Mouse (Mus musculus) forebrain, embryonic 14.5 days (tissue): ENCODE measurements around the gene Ptger1. TPM values are rescaled to one million over a fixed set of nuclear protein-coding genes. Genes with fewer than 3 reads are reported as not detected.

ENCODE experiments used
- ATAC-seq: fragments of 200-750 bp; cut with Nextera tagmentation; 2 replicates; pipeline ENCODE4 v1.8.0; 2017; ENCODE audit warnings: mild to moderate bottlenecking, moderate library complexity
- DNase-seq: peaks from one replicate; pipeline ENCODE4 v3.0.0-alpha.2; 2015; ENCODE audit warnings: low spot score
- H3K27ac ChIP-seq: fragments of 300-500 bp; sonication (generic); 2 replicates; pipeline ENCODE4 v1.5.1; 2014; ENCODE audit warnings: low read depth, mild to moderate bottlenecking, control low read depth, low read length, moderate library complexity
- H3K27me3 ChIP-seq: fragments of 300-500 bp; sonication (generic); replicated peaks from 2 replicates; pipeline ENCODE4 v1.6.1; 2014; ENCODE audit warnings: low read length, control low read depth, mixed read lengths; ENCODE audit not compliant: control insufficient read depth, insufficient read depth
- H3K36me3 ChIP-seq: fragments of 300-500 bp; sonication (generic); 2 replicates; pipeline ENCODE4 v1.6.1; 2014; ENCODE audit warnings: low read length, control low read depth; ENCODE audit not compliant: control insufficient read depth, insufficient read depth
- H3K4me1 ChIP-seq: fragments of 300-500 bp; sonication (generic); 2 replicates; pipeline ENCODE4 v1.6.1; 2014; ENCODE audit warnings: antibody characterized with exemption, low read length, control low read depth; ENCODE audit not compliant: control insufficient read depth, insufficient read depth
- H3K4me2 ChIP-seq: fragments of 300-500 bp; sonication (generic); 2 replicates; pipeline ENCODE4 v1.6.1; 2014; ENCODE audit warnings: mild to moderate bottlenecking, control low read depth, low read length
- H3K4me3 ChIP-seq: fragments of 300-500 bp; sonication (generic); 2 replicates; pipeline ENCODE4 v1.5.1; 2014; ENCODE audit warnings: low read depth, low read length, control low read depth
- H3K9ac ChIP-seq: fragments of 300-500 bp; sonication (generic); 2 replicates; pipeline ENCODE4 v1.6.1; 2014; ENCODE audit warnings: mild to moderate bottlenecking, low read length, control low read depth, moderate library complexity
- H3K9me3 ChIP-seq: fragments of 300-500 bp; sonication (generic); replicated peaks from 2 replicates; pipeline ENCODE4 v1.6.1; 2016; ENCODE audit warnings: low read length, control low read depth, mixed read lengths; ENCODE audit not compliant: control insufficient read depth
- WGBS: fragments of 180-500 bp; shearing (Covaris S2); extraction: QIAGEN DNeasy Blood & Tissue Kit; methylation state at CpG from one replicate; pipeline ENCODE4 v1.1.7; 2014; 5-methylcytosine and 5-hydroxymethylcytosine counted together
- polyA plus RNA-seq: library from polyadenylated mRNA; unstranded; fragments of >200 nt; fragmentation: Nextera tagmentation; extraction: Ambion mirVana; gene quantifications from 2 replicates; pipeline ENCODE4 v1.2.1, GENCODE M21; 2014

Gene Ptger1
- polyA plus RNA-seq, 1 experiment from 2014 or later = 0.27 TPM

- no peaks in the 10 kb centered on the region for H3K27me3 ChIP-seq
- H3K9me3 ChIP-seq = no peaks in the 10 kb centered on the region
- peaks cover 21% of the 10 kb centered on the region for H3K4me1 ChIP-seq
- DNase-seq = no peak
- no peak overlapping the region for H3K9ac ChIP-seq
- no peak for ATAC-seq
- H3K4me3 ChIP-seq = no peak overlapping the region
- H3K4me2 ChIP-seq = no peak overlapping the region
- H3K27ac ChIP-seq = no peak overlapping the region
- WGBS = 87% methylated on average over 13 of the region's 13 CpGs
- H3K36me3 ChIP-seq = peaks cover 11% of the 10 kb centered on the region
These were observed 2.4 kb upstream of the Ptger1 start for GRCm38 (mm10) chr8:83664096-83664495.

- WGBS = 26% methylated on average over 2 of the region's 2 CpGs
- H3K9ac ChIP-seq = no peak overlapping the region
- no peak for DNase-seq
These were observed 1.4 kb upstream of the Ptger1 start for GRCm38 (mm10) chr8:83664931-83665625.

GRCm38 (mm10) chr8:83666866-83667234 is 372 bp downstream of the Ptger1 start:
- H3K4me2 ChIP-seq = no peak overlapping the region
- H3K27ac ChIP-seq = no peak overlapping the region
- 90% methylated on average over 3 of the region's 3 CpGs for WGBS
- ATAC-seq (no peak), DNase-seq (no peak)
- H3K36me3 ChIP-seq = peaks cover 36% of the 10 kb centered on the region
- H3K27me3 ChIP-seq = no peaks in the 10 kb centered on the region
- H3K9me3 ChIP-seq = no peaks in the 10 kb centered on the region
- peaks cover 12% of the 10 kb centered on the region for H3K4me1 ChIP-seq
- H3K4me3 ChIP-seq = no peak overlapping the region
- H3K9ac ChIP-seq = 0 out of 2 replicates have a peak overlapping the region, but pooled peaks have one; percentile 18

More at GRCm38 (mm10) chr8:83664931-83665625, 1.4 kb upstream of the Ptger1 start:
- peaks cover 21% of the 10 kb centered on the region for H3K4me1 ChIP-seq
- H3K36me3 ChIP-seq = peaks cover 19% of the 10 kb centered on the region
- H3K4me2 ChIP-seq = no peak overlapping the region
- no peak overlapping the region for H3K27ac ChIP-seq
- no peaks in the 10 kb centered on the region for H3K27me3 ChIP-seq
- no peak overlapping the region for H3K4me3 ChIP-seq
- no peak for ATAC-seq
- H3K9me3 ChIP-seq = no peaks in the 10 kb centered on the region

- Histone ChIP-seq H3K27me3 (no peaks in the 10 kb centered on the region), H3K27ac (no peak overlapping the region), H3K4me3 (no peak overlapping the region), H3K9me3 (no peaks in the 10 kb centered on the region), H3K4me2 (peak overlapping the region; percentile 62), H3K36me3 (peaks cover 43% of the 10 kb centered on the region), H3K4me1 (peaks cover 12% of the 10 kb centered on the region), H3K9ac (no peak overlapping the region)
- 83% methylated on average over 10 of the region's 10 CpGs for WGBS
- no peak; the same call in 1 of the 2 replicates for ATAC-seq
- no peak for DNase-seq
These were observed 1.0 kb downstream of the Ptger1 start for GRCm38 (mm10) chr8:83667526-83667925.

GRCm38 (mm10) chr8:83668010-83668916 is 1.8 kb downstream of the Ptger1 start:
- H3K27me3 ChIP-seq = no peaks in the 10 kb centered on the region
- ATAC-seq = peak; percentile 69
- H3K9ac ChIP-seq = peak overlapping the region; percentile 60
- peaks cover 12% of the 10 kb centered on the region for H3K4me1 ChIP-seq
- peak overlapping the region; percentile 34 for H3K4me3 ChIP-seq
- peak overlapping the region; percentile 62 for H3K4me2 ChIP-seq
- 20% methylated on average over 80 of the region's 80 CpGs for WGBS
- H3K27ac ChIP-seq = peak overlapping the region; percentile 14; the same call in 1 of the 2 replicates
- no peaks in the 10 kb centered on the region for H3K9me3 ChIP-seq
- peaks cover 46% of the 10 kb centered on the region for H3K36me3 ChIP-seq
- DNase-seq = peak; percentile 88

- H3K9me3 ChIP-seq = no peaks in the 10 kb centered on the region
- no peak overlapping the region for H3K4me2 ChIP-seq
- WGBS = 76% methylated on average over 16 of the region's 16 CpGs
- no peak for ATAC-seq
- no peak overlapping the region for H3K4me3 ChIP-seq
- no peak for DNase-seq
- H3K27ac ChIP-seq = no peak overlapping the region
- no peak overlapping the region for H3K9ac ChIP-seq
- H3K4me1 ChIP-seq = peaks cover 12% of the 10 kb centered on the region
- H3K36me3 ChIP-seq = peaks cover 45% of the 10 kb centered on the region
- H3K27me3 ChIP-seq = no peaks in the 10 kb centered on the region
These were observed 2.5 kb downstream of the Ptger1 start for GRCm38 (mm10) chr8:83669013-83669412.

- DNase-seq = no peak
- WGBS = 69% methylated on average over 5 of the region's 5 CpGs
- ATAC-seq = no peak
- Histone ChIP-seq H3K4me3 (no peak overlapping the region), H3K4me1 (peaks cover 5% of the 10 kb centered on the region), H3K36me3 (peaks cover 69% of the 10 kb centered on the region), H3K9ac (no peak overlapping the region), H3K9me3 (no peaks in the 10 kb centered on the region), H3K27ac (no peak overlapping the region), H3K27me3 (no peaks in the 10 kb centered on the region), H3K4me2 (no peak overlapping the region)
These were observed 6.5 kb downstream of the Ptger1 start for GRCm38 (mm10) chr8:83672936-83673335.

- no peaks in the 10 kb centered on the region for H3K4me1 ChIP-seq
- H3K9me3 ChIP-seq = no peaks in the 10 kb centered on the region
- WGBS = 94% methylated on average over 5 of the region's 5 CpGs
- DNase-seq (no peak), ATAC-seq (no peak)
- H3K36me3 ChIP-seq = peaks cover 82% of the 10 kb centered on the region
- no peak overlapping the region for H3K9ac ChIP-seq
- H3K4me2 ChIP-seq = no peak overlapping the region
- H3K27ac ChIP-seq = no peak overlapping the region
- H3K27me3 ChIP-seq = no peaks in the 10 kb centered on the region
- no peak overlapping the region for H3K4me3 ChIP-seq
These were observed 8.0 kb downstream of the Ptger1 start for GRCm38 (mm10) chr8:83674497-83674896.

GRCm38 (mm10) chr8:83679866-83680265 is 13.4 kb downstream of the Ptger1 start:
- Histone ChIP-seq H3K9me3 (no peaks in the 10 kb centered on the region), H3K4me1 (no peaks in the 10 kb centered on the region), H3K36me3 (peaks cover 87% of the 10 kb centered on the region), H3K27ac (no peak overlapping the region), H3K27me3 (no peaks in the 10 kb centered on the region), H3K4me2 (no peak overlapping the region), H3K4me3 (no peak overlapping the region), H3K9ac (no peak overlapping the region)
- no peak for ATAC-seq
- 93% methylated on average over 12 of the region's 12 CpGs for WGBS
- no peak for DNase-seq
